Mouse (Mus musculus): Measurements from ENCODE around the gene Grcc10. TPM values are rescaled to one million over a fixed set of nuclear protein-coding genes. Genes with fewer than 3 reads are reported as not detected.

Gene Grcc10
- total RNA-seq, 2 experiments from 2014 or later = 315 to 349 TPM

DNA sequence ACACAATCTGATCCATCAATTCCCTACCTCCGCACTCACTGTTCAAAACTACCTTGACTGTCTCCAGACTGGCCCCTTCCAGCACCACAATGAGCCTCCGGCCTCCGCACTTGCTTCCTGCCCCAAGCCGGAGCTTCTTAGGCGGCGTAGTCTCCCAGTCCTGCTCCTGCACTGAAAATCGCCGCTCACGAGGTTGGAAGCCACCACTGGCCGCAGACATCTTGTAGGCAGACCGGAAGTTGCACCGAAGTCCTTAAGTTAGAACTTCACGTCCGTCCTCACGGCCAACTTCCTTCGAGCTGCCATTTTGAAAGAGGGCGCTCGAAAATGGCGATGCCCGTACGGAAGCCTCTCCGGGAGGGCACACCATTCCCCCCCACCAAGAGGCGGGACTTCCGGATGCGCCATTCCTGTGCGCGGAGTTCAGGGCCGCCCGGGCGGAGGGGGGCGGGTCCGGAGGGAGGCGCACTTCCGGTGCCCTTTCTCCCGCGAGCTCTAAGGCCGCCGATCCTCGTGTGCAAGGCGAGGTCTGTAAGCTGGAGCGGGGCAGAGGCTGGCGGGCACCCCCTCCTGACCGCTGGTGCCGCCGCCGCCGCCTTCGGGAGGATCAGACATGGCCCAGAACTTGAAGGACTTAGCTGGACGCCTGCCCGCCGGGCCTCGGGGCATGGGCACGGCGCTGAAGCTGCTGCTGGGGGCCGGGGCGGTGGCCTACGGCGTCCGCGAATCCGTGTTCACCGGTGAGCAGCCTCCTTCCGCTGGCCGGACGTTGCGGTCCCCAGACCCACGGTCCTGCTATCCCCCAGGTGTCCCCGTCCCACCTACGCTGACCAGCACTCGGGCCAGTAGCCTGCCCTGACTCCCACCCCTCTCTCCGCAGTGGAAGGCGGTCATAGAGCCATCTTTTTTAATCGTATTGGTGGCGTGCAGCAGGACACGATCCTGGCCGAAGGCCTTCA is 29.1 kb downstream of the Grcc10 start, which contains the start of the genes Emg1 and Phb2:
Gene Emg1 (minus strand): TSS at position 355 of the 959 bp plus-strand sequence.
Gene Phb2 (plus strand): TSS at position 513 of the 959 bp plus-strand sequence.
- DNase-seq (ENCODE audit: low spot score in 2 of 2) = peak; percentile 98 to 99
- intact Hi-C loops (cut with DNase I) = loop anchor here (2.0 to 5.0 kb wide), 4 partner anchors 29 to 295 kb away; partner anchors contain the start of genes Atn1, Gm45234, Grcc10 and Lpcat3

DNA sequence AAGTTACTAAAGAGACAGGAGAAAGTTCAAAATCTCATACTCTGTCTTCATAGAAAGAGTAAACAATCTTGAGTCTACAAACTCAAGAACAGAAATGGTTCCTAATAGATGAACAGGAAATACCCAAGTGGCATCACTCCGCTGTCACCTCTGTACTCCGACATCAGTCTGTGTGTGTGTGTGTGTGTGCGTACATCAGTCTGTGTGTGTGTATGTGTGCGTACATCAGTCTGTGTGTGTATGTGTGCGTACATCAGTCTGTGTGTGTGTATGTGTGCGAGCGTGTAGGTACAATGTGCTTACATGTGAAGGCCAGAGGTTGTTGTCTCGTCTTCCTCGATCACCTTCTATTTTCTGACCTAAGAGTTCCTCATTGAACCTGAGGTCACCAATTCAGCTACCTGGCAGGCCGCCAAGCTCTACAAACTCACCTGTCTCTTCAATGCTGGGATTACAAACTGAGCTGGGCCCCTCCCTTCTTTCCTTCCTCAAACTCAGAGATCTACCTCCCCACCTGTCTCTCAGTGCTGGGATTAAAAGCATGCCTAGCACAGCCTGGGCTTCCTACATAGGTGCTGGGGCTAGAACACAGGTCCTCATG is 32.8 kb downstream of the Grcc10 start:
- intact Hi-C loops (cut with DNase I) = no loop called here
- no peak for DNase-seq (ENCODE audit: low spot score in 2 of 2)

DNA sequence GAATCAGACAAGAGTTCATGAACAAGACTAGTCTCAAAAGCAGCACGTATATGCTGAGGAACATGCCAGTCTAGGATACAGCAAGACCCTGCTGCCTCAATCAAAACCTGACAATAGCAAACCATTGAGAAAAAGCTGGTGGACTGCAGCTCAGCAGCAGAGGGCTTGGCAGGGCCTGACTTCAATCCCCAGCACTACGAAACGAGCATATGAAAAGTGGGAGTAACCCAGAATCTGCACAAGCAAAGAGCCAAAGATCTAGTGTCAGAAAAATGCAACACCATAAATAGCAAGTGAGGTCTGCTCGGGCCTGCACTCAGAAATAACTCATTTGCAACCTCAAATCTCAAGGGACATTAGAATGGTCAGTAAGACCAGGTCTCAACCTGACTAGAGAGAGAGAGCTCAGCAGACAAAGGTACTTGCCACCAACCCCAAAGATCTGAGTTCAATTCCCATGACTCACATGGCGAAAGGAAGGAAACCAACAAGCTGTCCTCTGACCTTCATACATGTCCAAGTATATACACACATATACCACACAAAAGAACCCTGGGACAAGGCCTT is 35.0 kb downstream of the Grcc10 start:
- DNase-seq (ENCODE audit: low spot score in 2 of 2) = no peak
- intact Hi-C loops (cut with DNase I) = no loop called here

- intact Hi-C loops (cut with DNase I) = loop anchor here (5.0 kb wide), 1 partner anchor 42 kb away; the partner anchor contains the start of gene Lpcat3
- DNase-seq (ENCODE audit: low spot score in 2 of 2) = no peak
These were observed 36.8 kb downstream of the Grcc10 start for GRCm38 (mm10) chr6:124704417-124704816.

- no peak for DNase-seq (ENCODE audit: low spot score in 2 of 2)
- intact Hi-C loops (cut with DNase I) = loop anchor here (5.0 kb wide), 1 partner anchor 41 kb away; the partner anchor contains the start of gene Lpcat3
These were observed 37.4 kb downstream of the Grcc10 start for GRCm38 (mm10) chr6:124703789-124704188.

DNA sequence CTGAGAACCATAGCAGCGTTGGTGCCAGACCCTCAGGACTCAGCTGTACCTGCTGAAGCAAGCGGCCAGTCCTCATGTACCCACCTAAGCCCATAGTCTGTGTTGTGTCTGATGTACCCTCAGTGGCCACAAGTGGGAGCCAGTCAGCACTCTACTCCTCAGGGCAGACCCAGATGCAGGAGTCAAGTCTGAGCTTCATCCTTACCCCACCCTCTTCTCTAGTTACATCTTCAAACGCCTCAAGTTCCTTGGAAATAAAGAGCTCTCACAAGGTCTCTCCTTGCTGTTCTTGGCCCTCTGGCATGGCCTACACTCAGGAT is 38.4 kb downstream of the Grcc10 start:
- intact Hi-C loops (cut with DNase I) = loop anchor here (5.0 kb wide), 1 partner anchor 40 kb away; the partner anchor contains the start of gene Lpcat3

DNA sequence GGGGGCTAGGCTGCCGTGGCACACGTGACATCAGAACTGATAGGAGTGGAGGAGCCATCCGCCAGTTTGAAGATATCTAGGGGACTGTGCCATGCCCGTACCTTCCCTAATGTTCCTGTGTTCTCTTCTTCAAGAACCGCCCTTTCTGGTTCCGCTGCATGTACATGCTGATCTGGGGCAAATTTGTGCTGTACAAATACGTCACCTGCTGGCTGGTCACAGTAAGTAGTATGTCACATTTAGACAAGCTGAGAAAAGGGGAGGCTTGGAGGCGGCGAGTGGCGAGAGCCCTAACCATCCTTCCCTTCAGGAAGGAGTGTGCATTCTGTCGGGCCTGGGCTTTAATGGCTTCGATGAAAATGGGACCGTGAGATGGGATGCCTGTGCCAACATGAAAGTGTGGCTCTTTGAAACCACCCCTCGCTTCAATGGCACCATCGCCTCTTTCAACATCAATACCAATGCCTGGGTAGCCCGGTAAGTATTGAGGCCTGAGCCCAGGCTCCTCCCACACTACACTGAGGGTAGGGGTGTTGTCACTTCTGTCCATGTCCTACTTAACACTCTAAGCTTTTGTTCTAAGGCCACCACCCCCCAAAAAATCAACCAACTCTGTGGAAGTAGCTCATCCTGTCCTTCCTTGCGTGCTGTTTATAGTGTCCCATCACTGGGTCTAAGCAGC is 38.9 kb downstream of the Grcc10 start:
- intact Hi-C loops (cut with DNase I) = loop anchor here (5.0 kb wide), 1 partner anchor 40 kb away; the partner anchor contains the start of gene Lpcat3
- no peak for DNase-seq (ENCODE audit: low spot score in 2 of 2)

More for the DNA sequence above, 38.4 kb downstream of the Grcc10 start:
- DNase-seq (ENCODE audit: low spot score in 2 of 2) = peak; percentile 66 to 75

GRCm38 (mm10) chr6:124701338-124701737 is 39.8 kb downstream of the Grcc10 start:
- DNase-seq (ENCODE audit: low spot score in 2 of 2) = no peak
- intact Hi-C loops (cut with DNase I) = loop anchor here (5.0 kb wide), 1 partner anchor 39 kb away; the partner anchor contains the start of gene Lpcat3

- peak in 1 of 2 experiments; percentile 79 for DNase-seq (ENCODE audit: low spot score in 2 of 2)
- intact Hi-C loops (cut with DNase I) = loop anchor here (5.0 kb wide), 1 partner anchor 38 kb away; the partner anchor contains the start of gene Lpcat3
These were observed 41.1 kb downstream of the Grcc10 start for GRCm38 (mm10) chr6:124699962-124700610.

- intact Hi-C loops (cut with DNase I) = no loop called here
- DNase-seq (ENCODE audit: low spot score in 2 of 2) = no peak
These were observed 41.8 kb downstream of the Grcc10 start for GRCm38 (mm10) chr6:124699366-124699765.

- intact Hi-C loops (cut with DNase I) = no loop called here
- no peak for DNase-seq (ENCODE audit: low spot score in 2 of 2)
These were observed 42.4 kb downstream of the Grcc10 start for GRCm38 (mm10) chr6:124698751-124699150.

GRCm38 (mm10) chr6:124696441-124697150 is 44.6 kb downstream of the Grcc10 start:
- DNase-seq (ENCODE audit: low spot score in 2 of 2) = no peak
- intact Hi-C loops (cut with DNase I) = no loop called here

DNA sequence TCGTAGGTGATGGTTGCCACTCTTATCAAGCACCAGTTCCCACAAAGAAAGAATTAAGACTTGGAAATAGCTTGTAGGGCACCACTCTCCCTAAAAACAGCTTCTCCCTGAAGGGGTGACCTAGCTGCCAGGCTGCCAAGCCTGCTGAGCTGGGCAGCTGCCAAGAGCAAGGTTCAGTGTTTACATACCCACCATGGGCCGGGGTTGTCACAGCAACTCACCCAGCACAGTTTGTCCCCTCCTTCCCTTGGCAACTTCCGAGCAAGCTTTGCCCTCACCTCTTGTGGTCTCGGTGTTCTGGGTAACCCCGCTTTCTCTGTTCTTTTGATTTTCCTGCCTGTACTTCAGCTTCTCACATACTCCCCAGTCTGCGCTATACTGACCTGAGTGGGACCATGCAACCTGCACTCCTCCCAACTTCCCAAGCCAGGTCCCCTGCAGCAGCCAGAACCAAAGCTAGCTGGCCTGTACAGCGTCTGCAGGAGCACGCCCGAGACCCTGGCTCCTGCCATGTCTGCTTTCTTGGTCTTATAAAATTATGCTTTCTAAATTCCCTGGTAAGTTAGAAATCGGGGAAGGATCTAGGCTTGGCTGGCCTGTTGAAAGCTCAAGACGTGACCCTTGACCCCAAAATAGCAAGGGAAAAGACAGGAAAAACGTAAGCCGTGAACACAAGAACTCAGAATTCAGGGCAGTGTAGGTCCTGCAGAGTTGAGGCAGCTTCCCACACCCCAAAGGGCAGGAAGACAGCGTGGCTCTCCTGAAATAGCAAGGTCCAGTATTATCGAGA is 46.8 kb downstream of the Grcc10 start:
- intact Hi-C loops (cut with DNase I) = no loop called here
- peak; percentile 53 to 57 for DNase-seq (ENCODE audit: low spot score in 2 of 2)

DNA sequence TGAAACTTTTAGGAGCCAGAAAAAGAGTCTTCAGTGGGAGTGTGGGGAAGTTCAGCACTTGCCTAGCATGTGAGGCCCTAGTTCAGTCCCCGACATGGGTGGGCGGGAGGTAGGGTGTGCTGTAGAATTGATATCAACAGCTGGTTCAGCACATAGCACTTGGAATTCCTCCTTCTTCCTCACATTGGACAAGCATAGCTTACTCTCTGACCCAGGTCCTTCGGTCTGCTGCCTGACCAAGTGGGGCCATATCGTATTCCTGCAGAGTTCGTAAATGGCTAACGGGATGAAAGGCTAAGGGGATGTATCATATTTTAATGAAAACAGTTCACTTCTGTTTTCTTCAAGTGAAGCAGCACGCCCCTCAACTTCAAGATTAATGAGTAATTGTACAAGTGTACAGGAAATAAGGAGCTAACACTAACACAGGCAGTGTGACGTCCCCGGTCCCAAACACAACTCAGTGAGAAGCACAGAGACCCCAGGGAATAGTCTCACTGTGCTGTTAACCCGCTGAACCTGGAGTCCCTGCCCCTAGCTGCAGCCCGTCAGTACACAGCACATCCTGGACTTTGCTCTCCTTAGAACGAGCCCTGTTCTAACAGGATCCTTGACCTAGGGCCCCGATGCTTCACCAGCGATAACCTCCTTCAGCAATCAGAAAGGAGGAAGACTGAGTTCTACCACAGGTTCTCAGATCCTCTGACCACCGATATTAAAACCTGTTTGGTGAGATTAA is 47.8 kb downstream of the Grcc10 start:
- no peak for DNase-seq (ENCODE audit: low spot score in 2 of 2)
- intact Hi-C loops (cut with DNase I) = no loop called here

GRCm38 (mm10) chr6:124690517-124690916 is 50.7 kb downstream of the Grcc10 start:
- intact Hi-C loops (cut with DNase I) = no loop called here
- DNase-seq (ENCODE audit: low spot score in 2 of 2) = no peak

All from left cerebral cortex, postnatal 25 days (tissue).